Mouse (Mus musculus) left cerebral cortex, postnatal 4 days (tissue): ENCODE measurements around the gene Mrps31. TPM values are rescaled to one million over a fixed set of nuclear protein-coding genes. Genes with fewer than 3 reads are reported as not detected.
A peak's percentile ranks its signal among the peaks of the same experiment; 100 is the strongest.

Source experiments
- DNase-seq: peaks from one replicate; pipeline ENCODE4 v3.0.0-alpha.2; 2022
- intact Hi-C: fragments of 180-260 bp; cut with DNase I; formaldehyde crosslinking; loops from one replicate; pipeline ENCODE4 v1.15.1; 2025
- total RNA-seq, 2 experiments: library from RNA; stranded (reverse); gene quantifications; 2 replicates each; pipeline ENCODE4 v1.2.3; 2021

Gene Mrps31
- total RNA-seq, result 10 to 100 TPM; 18.7 to 20.1 TPM

GRCm38 (mm10) chr8:22411282-22411702, at the start of gene Mrps31:
Gene Mrps31, plus strand, starts transcription at chr8:22411361.
- intact Hi-C loops, result no loop called here
- peak; percentile 75 for DNase-seq

- no peak for DNase-seq
- intact Hi-C loops, result loop anchor here (10.0 kb wide), 1 partner anchor 182 kb away; the partner anchor contains the start of gene Vps36
Measured at GRCm38 (mm10) chr8:22376311-22376710, 34.9 kb upstream of the Mrps31 start.

- intact Hi-C loops, result loop anchor here (10.0 kb wide), 1 partner anchor 182 kb away; the partner anchor contains the start of gene Vps36
- peak; percentile 52 for DNase-seq
Measured at GRCm38 (mm10) chr8:22376903-22377302, 34.3 kb upstream of the Mrps31 start.

GRCm38 (mm10) chr8:22380934-22381333, 30.2 kb upstream of the Mrps31 start:
- intact Hi-C loops, result no loop called here
- DNase-seq, result no peak

GRCm38 (mm10) chr8:22382824-22383595, 28.2 kb upstream of the Mrps31 start:
- no peak for DNase-seq
- intact Hi-C loops, result no loop called here

GRCm38 (mm10) chr8:22385158-22385557, 26.0 kb upstream of the Mrps31 start:
- intact Hi-C loops, result no loop called here

GRCm38 (mm10) chr8:22389874-22390273, 21.3 kb upstream of the Mrps31 start:
- no peak for DNase-seq
- intact Hi-C loops, result no loop called here

More at GRCm38 (mm10) chr8:22385158-22385557, 26.0 kb upstream of the Mrps31 start:
- no peak for DNase-seq

GRCm38 (mm10) chr8:22390766-22391463, 20.2 kb upstream of the Mrps31 start:
- intact Hi-C loops, result no loop called here
- DNase-seq, result no peak

- DNase-seq, result no peak
- intact Hi-C loops, result no loop called here
Measured at GRCm38 (mm10) chr8:22394471-22394870, 16.7 kb upstream of the Mrps31 start.

GRCm38 (mm10) chr8:22395256-22395655, 15.9 kb upstream of the Mrps31 start:
- intact Hi-C loops, result no loop called here

GRCm38 (mm10) chr8:22397811-22398141, 13.4 kb upstream of the Mrps31 start:
- intact Hi-C loops, result no loop called here
- DNase-seq, result no peak

More at GRCm38 (mm10) chr8:22395256-22395655, 15.9 kb upstream of the Mrps31 start:
- DNase-seq, result no peak

- intact Hi-C loops, result no loop called here
- peak; percentile 94 for DNase-seq
Measured at GRCm38 (mm10) chr8:22398142-22398951, 12.8 kb upstream of the Mrps31 start, which contains the start of gene Slc25a15. Gene Slc25a15, minus strand, starts transcription at chr8:22398597.

- DNase-seq, result no peak
- intact Hi-C loops, result no loop called here
Measured at GRCm38 (mm10) chr8:22399285-22399880, 11.8 kb upstream of the Mrps31 start.

GRCm38 (mm10) chr8:22400593-22400992, 10.6 kb upstream of the Mrps31 start:
- intact Hi-C loops, result loop anchor here (5.0 kb wide), 1 partner anchor 208 kb away; the partner anchor contains the start of gene Vps36
- no peak for DNase-seq

GRCm38 (mm10) chr8:22403235-22403634, 7.9 kb upstream of the Mrps31 start:
- DNase-seq, result no peak
- intact Hi-C loops, result loop anchor here (5.0 kb wide), 1 partner anchor 211 kb away; the partner anchor contains the start of gene Vps36

- intact Hi-C loops, result no loop called here
- DNase-seq, result no peak
Measured at GRCm38 (mm10) chr8:22405733-22406132, 5.4 kb upstream of the Mrps31 start.

- intact Hi-C loops, result no loop called here
- no peak for DNase-seq
Measured at GRCm38 (mm10) chr8:22410688-22411281, 376 bp upstream of the Mrps31 start.

GRCm38 (mm10) chr8:22411971-22412370, 810 bp downstream of the Mrps31 start:
- intact Hi-C loops, result no loop called here
- DNase-seq, result no peak
